Comparison of ENCODE assay signal across 8 mouse cellular contexts in genomic region chr8:57530666-57531349, GRCm38 (mm10). TPM values are rescaled to one million over a fixed set of nuclear protein-coding genes. Genes with fewer than 3 reads are reported as not detected.
DNase-seq lines count a peak whose midpoint lies in the region; ATAC-seq and TF ChIP-seq lines count a peak whose summit lies in the region.

No protein-coding gene starts in this region.

- TF ChIP-seq POLR2A in bone marrow macrophage, adult 2 months (IDR thresholded peaks at IDR 0.05; ENCODE audit: borderline replicate concordance, low read depth, low read length), result no peak

- H3K36me3 ChIP-seq in embryonic facial prominence, embryonic 15.5 days, result peaks cover 10% of the 10 kb centered on the region; the same call in 1 of the 2 replicates
- peaks cover 11% of the 10 kb centered on the region; the same call in 1 of the 2 replicates for H3K36me3 ChIP-seq in heart, embryonic 10.5 days
- H3K36me3 ChIP-seq in kidney, embryonic 14.5 days (ENCODE audit: control insufficient read depth, insufficient read depth, low read length), result peaks cover 14% of the 10 kb centered on the region
- peaks cover 9% of the 10 kb centered on the region; the same call in 1 of the 2 replicates for H3K36me3 ChIP-seq in liver, embryonic 13.5 days
- H3K36me3 ChIP-seq in stomach, embryonic 14.5 days (ENCODE audit: control insufficient read depth, insufficient read depth, low read length), result no peaks in the 10 kb centered on the region

- ATAC-seq in CD4-positive, CD25-positive, alpha-beta regulatory T cell, adult 4 months, result peak; percentile 92
- ATAC-seq in embryonic facial prominence, embryonic 15.5 days (ENCODE audit: insufficient number of reproducible peaks, low FRiP score, low TSS enrichment, low read depth), result no peak
- ATAC-seq in kidney, embryonic 14.5 days (ENCODE audit: low FRiP score, low TSS enrichment), result peak; percentile 48
- peak; percentile 29; the same call in 1 of the 2 replicates for ATAC-seq in liver, embryonic 13.5 days (ENCODE audit: low read depth)
- peak; percentile 56 for ATAC-seq in stomach, embryonic 14.5 days (ENCODE audit: insufficient number of reproducible peaks, insufficient read depth, low FRiP score, low read depth)

- WGBS in embryonic facial prominence, embryonic 15.5 days, result 27% methylated on average over 15 of the region's 15 CpGs
- WGBS in heart, embryonic 10.5 days, result 30% methylated on average over 15 of the region's 15 CpGs
- whole genome bisulfite sequencing in kidney, embryonic 14.5 days, result 34% methylated on average over 15 of the region's 15 CpGs
- 23% methylated on average over 15 of the region's 15 CpGs for WGBS in liver, embryonic 13.5 days (ENCODE audit: insufficient replicate concordance)
- 26% methylated on average over 15 of the region's 15 CpGs for WGBS in stomach, embryonic 14.5 days

- DNase-seq in heart, embryonic 10.5 days (ENCODE audit: low spot score), result peak; percentile 92
- peak; percentile 61 for DNase-seq in liver, embryonic 13.5 days
- peak; percentile 66 to 78 for DNase-seq in natural killer cell, adult 2 months (ENCODE audit: low spot score in 2 of 2)

- H3K9ac ChIP-seq in embryonic facial prominence, embryonic 15.5 days, result no peak overlapping the region
- peak overlapping the region; percentile 23; the same call in 1 of the 2 replicates for H3K9ac ChIP-seq in kidney, embryonic 14.5 days (ENCODE audit: low read depth, low read length)
- no peak overlapping the region for H3K9ac ChIP-seq in liver, embryonic 13.5 days
- H3K9ac ChIP-seq in stomach, embryonic 14.5 days (replicated peaks; ENCODE audit: low read depth, low read length), result 0 out of 2 replicates have a peak overlapping the region, but pooled peaks have one; percentile 18

- H3K9me3 ChIP-seq in embryonic facial prominence, embryonic 15.5 days (replicated peaks), result no peaks in the 10 kb centered on the region
- H3K9me3 ChIP-seq in heart, embryonic 10.5 days, result 0 out of 2 replicates have a peak, but pooled peaks cover 3% of the 10 kb centered on the region
- H3K9me3 ChIP-seq in kidney, embryonic 14.5 days (ENCODE audit: control insufficient read depth, low read length), result no peaks in the 10 kb centered on the region
- H3K9me3 ChIP-seq in liver, embryonic 13.5 days (replicated peaks), result no peaks in the 10 kb centered on the region
- H3K9me3 ChIP-seq in stomach, embryonic 14.5 days (ENCODE audit: control insufficient read depth, low read depth, low read length), result no peaks in the 10 kb centered on the region

- H3K4me2 ChIP-seq in embryonic facial prominence, embryonic 15.5 days (replicated peaks), result peak overlapping the region; percentile 33; the same call in 1 of the 2 replicates
- H3K4me2 ChIP-seq in kidney, embryonic 14.5 days (replicated peaks; ENCODE audit: low read depth, low read length), result peak overlapping the region; percentile 21; the same call in 1 of the 2 replicates
- H3K4me2 ChIP-seq in liver, embryonic 13.5 days, result peak overlapping the region; percentile 19; the same call in 1 of the 2 replicates
- H3K4me2 ChIP-seq in stomach, embryonic 14.5 days (replicated peaks; ENCODE audit: low read depth, low read length), result peak overlapping the region; percentile 18; the same call in 1 of the 2 replicates

- TF ChIP-seq CTCF in bone marrow macrophage, adult 2 months (IDR thresholded peaks at IDR 0.05; ENCODE audit: low read depth, low read length), result no peak; the same call in 1 of the 2 replicates

- peak overlapping the region; percentile 86 for H3K27ac ChIP-seq in bone marrow macrophage, adult 2 months (ENCODE audit: insufficient read depth, low read depth, low read length)
- H3K27ac ChIP-seq in embryonic facial prominence, embryonic 15.5 days (replicated peaks), result no peak overlapping the region
- peak overlapping the region; percentile 75; the same call in 1 of the 2 replicates for H3K27ac ChIP-seq in heart, embryonic 10.5 days
- no peak overlapping the region for H3K27ac ChIP-seq in kidney, embryonic 14.5 days (ENCODE audit: low read depth, low read length)
- H3K27ac ChIP-seq in liver, embryonic 13.5 days, result 0 out of 2 replicates have a peak overlapping the region, but pooled peaks have one; percentile 13
- H3K27ac ChIP-seq in stomach, embryonic 14.5 days (ENCODE audit: low read length), result peak overlapping the region; percentile 36; the same call in 1 of the 2 replicates

- peak overlapping the region; percentile 15 for H3K4me3 ChIP-seq in bone marrow macrophage, adult 2 months (ENCODE audit: insufficient read depth, low read length)
- H3K4me3 ChIP-seq in embryonic facial prominence, embryonic 15.5 days (replicated peaks), result no peak overlapping the region
- peak overlapping the region; percentile 35; the same call in 1 of the 2 replicates for H3K4me3 ChIP-seq in heart, embryonic 10.5 days
- no peak overlapping the region; the same call in 1 of the 2 replicates for H3K4me3 ChIP-seq in kidney, embryonic 14.5 days (ENCODE audit: low read length)
- no peak overlapping the region for H3K4me3 ChIP-seq in liver, embryonic 13.5 days (replicated peaks)
- H3K4me3 ChIP-seq in stomach, embryonic 14.5 days (ENCODE audit: low read depth, low read length), result no peak overlapping the region

- H3K4me1 ChIP-seq in bone marrow macrophage, adult 2 months (ENCODE audit: control insufficient read depth, insufficient read depth, low read length), result peaks cover 11% of the 10 kb centered on the region
- 0 out of 2 replicates have a peak, but pooled peaks cover 3% of the 10 kb centered on the region for H3K4me1 ChIP-seq in embryonic facial prominence, embryonic 15.5 days
- no peaks in the 10 kb centered on the region; the same call in 1 of the 2 replicates for H3K4me1 ChIP-seq in heart, embryonic 10.5 days
- H3K4me1 ChIP-seq in kidney, embryonic 14.5 days (ENCODE audit: control insufficient read depth, insufficient read depth, low read length), result no peaks in the 10 kb centered on the region
- no peaks in the 10 kb centered on the region for H3K4me1 ChIP-seq in liver, embryonic 13.5 days (replicated peaks)
- peaks cover 3% of the 10 kb centered on the region; the same call in 1 of the 2 replicates for H3K4me1 ChIP-seq in stomach, embryonic 14.5 days (ENCODE audit: control insufficient read depth, insufficient read depth, low read length)

- H3K27me3 ChIP-seq in embryonic facial prominence, embryonic 15.5 days, result no peaks in the 10 kb centered on the region
- H3K27me3 ChIP-seq in heart, embryonic 10.5 days (ENCODE audit: insufficient read depth, poor library complexity, severe bottlenecking), result no peaks in the 10 kb centered on the region
- no peaks in the 10 kb centered on the region for H3K27me3 ChIP-seq in kidney, embryonic 14.5 days (ENCODE audit: control insufficient read depth, insufficient read depth, low read length)
- no peaks in the 10 kb centered on the region for H3K27me3 ChIP-seq in liver, embryonic 13.5 days
- no peaks in the 10 kb centered on the region for H3K27me3 ChIP-seq in stomach, embryonic 14.5 days (ENCODE audit: control insufficient read depth, insufficient read depth, low read length)

RNA-seq across cellular contexts. Expression of gene Hmgb2, which starts 19.1 kb away (rescaled TPM):
- polyA plus RNA-seq in CD4-positive, CD25-positive, alpha-beta regulatory T cell, adult 4 months (2017; shearing (Covaris generic)), result 100 to 1,000 TPM; 214 to 242 TPM
- 55.6 and 95.1 TPM in 2 replicates for polyA plus RNA-seq in bone marrow macrophage, adult 2 months (2012; ENCODE audit: insufficient read depth, insufficient read length, missing spikeins)
- 277 and 280 TPM in 2 replicates for polyA plus RNA-seq in embryonic facial prominence, embryonic 15.5 days (2015; fragmentation: Nextera tagmentation; extraction: Ambion mirVana)
- 284 and 384 TPM in 2 replicates for polyA plus RNA-seq in heart, embryonic 10.5 days (2016; fragmentation: Nextera tagmentation; extraction: Ambion mirVana)
- 497 and 807 TPM in 2 replicates for polyA plus RNA-seq in kidney, embryonic 14.5 days (2014; fragmentation: Nextera tagmentation; extraction: Ambion mirVana)
- 404 and 474 TPM in 2 replicates for polyA plus RNA-seq in liver, embryonic 13.5 days (2015; fragmentation: Nextera tagmentation; extraction: Ambion mirVana)
- polyA plus RNA-seq in stomach, embryonic 14.5 days (2014; fragmentation: Nextera tagmentation; extraction: Ambion mirVana), result 360 and 410 TPM in 2 replicates

RNA-seq across cellular contexts. Expression of gene Sap30, which starts 43.1 kb away (rescaled TPM):
- under 1 TPM in 1 of 2 experiments, not detected in 1; 0.36 TPM for polyA plus RNA-seq in CD4-positive, CD25-positive, alpha-beta regulatory T cell, adult 4 months (2017; shearing (Covaris generic))
- 47.8 and 50.9 TPM in 2 replicates for polyA plus RNA-seq in bone marrow macrophage, adult 2 months (2012; ENCODE audit: insufficient read depth, insufficient read length, missing spikeins)
- 31.4 and 36.0 TPM in 2 replicates for polyA plus RNA-seq in embryonic facial prominence, embryonic 15.5 days (2015; fragmentation: Nextera tagmentation; extraction: Ambion mirVana)
- polyA plus RNA-seq in heart, embryonic 10.5 days (2016; fragmentation: Nextera tagmentation; extraction: Ambion mirVana), result 45.3 and 66.4 TPM in 2 replicates
- polyA plus RNA-seq in kidney, embryonic 14.5 days (2014; fragmentation: Nextera tagmentation; extraction: Ambion mirVana), result 46.8 and 60.8 TPM in 2 replicates
- 14.5 and 14.7 TPM in 2 replicates for polyA plus RNA-seq in liver, embryonic 13.5 days (2015; fragmentation: Nextera tagmentation; extraction: Ambion mirVana)
- polyA plus RNA-seq in stomach, embryonic 14.5 days (2014; fragmentation: Nextera tagmentation; extraction: Ambion mirVana), result 43.6 and 44.0 TPM in 2 replicates

Comparison
In these comparisons a context has a peak if more than half of its experiments do, and no peak if none do; other contexts are left out.
1. H3K27ac ChIP-seq: peak in bone marrow macrophage, adult 2 months (single experiment), heart, embryonic 10.5 days (single experiment), liver, embryonic 13.5 days (single experiment) and stomach, embryonic 14.5 days (single experiment); none in embryonic facial prominence, embryonic 15.5 days (single experiment) and kidney, embryonic 14.5 days (single experiment).
2. H3K4me3 ChIP-seq: peak in bone marrow macrophage, adult 2 months (single experiment) and heart, embryonic 10.5 days (single experiment); none in embryonic facial prominence, embryonic 15.5 days (single experiment), kidney, embryonic 14.5 days (single experiment), liver, embryonic 13.5 days (single experiment) and stomach, embryonic 14.5 days (single experiment).
3. H3K9ac ChIP-seq: peak in kidney, embryonic 14.5 days (single experiment) and stomach, embryonic 14.5 days (single experiment); none in embryonic facial prominence, embryonic 15.5 days (single experiment) and liver, embryonic 13.5 days (single experiment).
4. RNA of gene Sap30, which starts 43.1 kb away (polyA plus RNA-seq): 45.3 to 66.4 TPM in heart, embryonic 10.5 days, 47.8 to 50.9 TPM in bone marrow macrophage, adult 2 months, 46.8 to 60.8 TPM in kidney, embryonic 14.5 days, 43.6 to 44.0 TPM in stomach, embryonic 14.5 days, 31.4 to 36.0 TPM in embryonic facial prominence, embryonic 15.5 days and 14.5 to 14.7 TPM in liver, embryonic 13.5 days; 0.36 TPM in CD4-positive, CD25-positive, alpha-beta regulatory T cell, adult 4 months; every median in the first group is over 10 times any median in the second.
5. Peak in every context shown above with its lines, with median percentiles within 50 percentile points of each other: H3K4me2 ChIP-seq and DNase-seq.